Mouse (Mus musculus): ENCODE results near the gene Cmah. TPM values are rescaled to one million over a fixed set of nuclear protein-coding genes. Genes with fewer than 3 reads are reported as not detected.

Gene Cmah
- polyA plus RNA-seq, 1 experiment from 2014 or later, result 0.30 TPM

GRCm38 (mm10) chr13:24330836-24331523, 3.8 kb downstream of the Cmah start:
- Histone ChIP-seq H3K27ac (replicated peaks in 1 of 2; ENCODE audit: control insufficient read depth in 1 of 2, insufficient read depth in 1 of 2, low read depth in 2 of 2, low read length in 2 of 2) (no peak overlapping the region), H3K27me3 (ENCODE audit: control insufficient read depth, insufficient read depth, low read length) (no peaks in the 10 kb centered on the region), H3K36me3 (ENCODE audit: control insufficient read depth, insufficient read depth, low read length) (no peaks in the 10 kb centered on the region), H3K4me2 (ENCODE audit: low read length) (no peak overlapping the region), H3K9me3 (ENCODE audit: control insufficient read depth, low read length) (no peaks in the 10 kb centered on the region), H3K9ac (ENCODE audit: low read length) (no peak overlapping the region), H3K4me3 (ENCODE audit: control insufficient read depth in 1 of 2, insufficient read depth in 1 of 2, low read depth in 1 of 2, low read length in 2 of 2) (no peak overlapping the region), H3K4me1 (ENCODE audit: control insufficient read depth in 2 of 2, insufficient read depth in 2 of 2, low read length in 2 of 2) (no peaks in the 10 kb centered on the region)
- 69% methylated on average over 7 of the region's 7 CpGs for WGBS
- ATAC-seq (ENCODE audit: insufficient number of reproducible peaks, insufficient read depth, low FRiP score, low read depth), result no peak

DNA sequence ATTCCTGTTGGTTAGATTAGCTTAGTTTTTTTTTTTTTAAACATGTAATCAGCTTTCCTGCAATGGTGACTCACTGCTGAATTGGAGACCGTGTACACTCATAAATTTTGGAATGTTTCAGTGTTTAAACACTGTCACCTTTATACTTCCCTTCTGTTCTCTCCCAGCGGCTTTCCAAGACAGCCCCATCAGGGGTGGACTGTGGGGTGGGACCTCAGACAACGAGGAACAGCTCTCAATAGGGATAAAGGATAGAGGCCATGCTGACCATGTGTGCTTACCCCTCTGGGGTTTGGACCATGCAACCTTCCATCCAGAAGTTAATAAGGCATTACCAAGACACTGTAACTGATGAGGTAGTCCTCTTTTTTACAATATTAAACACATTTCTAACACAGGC, 5.3 kb downstream of the Cmah start:
- Histone ChIP-seq H3K4me2 (ENCODE audit: low read length) (no peak overlapping the region), H3K9me3 (ENCODE audit: control insufficient read depth, low read length) (no peaks in the 10 kb centered on the region), H3K4me3 (ENCODE audit: control insufficient read depth in 1 of 2, insufficient read depth in 1 of 2, low read depth in 1 of 2, low read length in 2 of 2) (no peak overlapping the region), H3K27ac (replicated peaks in 1 of 2; ENCODE audit: control insufficient read depth in 1 of 2, insufficient read depth in 1 of 2, low read depth in 2 of 2, low read length in 2 of 2) (no peak overlapping the region), H3K36me3 (ENCODE audit: control insufficient read depth, insufficient read depth, low read length) (no peaks in the 10 kb centered on the region), H3K4me1 (ENCODE audit: control insufficient read depth in 2 of 2, insufficient read depth in 2 of 2, low read length in 2 of 2) (no peaks in the 10 kb centered on the region), H3K9ac (ENCODE audit: low read length) (no peak overlapping the region), H3K27me3 (ENCODE audit: control insufficient read depth, insufficient read depth, low read length) (no peaks in the 10 kb centered on the region)
- ATAC-seq (ENCODE audit: insufficient number of reproducible peaks, insufficient read depth, low FRiP score, low read depth), result no peak
- WGBS, result 59% methylated on average over 3 of the region's 3 CpGs

- Histone ChIP-seq H3K9ac (ENCODE audit: low read length) (no peak overlapping the region), H3K4me1 (ENCODE audit: control insufficient read depth in 2 of 2, insufficient read depth in 2 of 2, low read length in 2 of 2) (peaks cover 3 to 9% of the 10 kb centered on the region in 2 experiments; a peak in 3 of 4 replicates), H3K4me2 (ENCODE audit: low read length) (no peak overlapping the region), H3K36me3 (ENCODE audit: control insufficient read depth, insufficient read depth, low read length) (no peaks in the 10 kb centered on the region), H3K27me3 (ENCODE audit: control insufficient read depth, insufficient read depth, low read length) (no peaks in the 10 kb centered on the region), H3K9me3 (ENCODE audit: control insufficient read depth, low read length) (no peaks in the 10 kb centered on the region), H3K27ac (replicated peaks in 1 of 2; ENCODE audit: control insufficient read depth in 1 of 2, insufficient read depth in 1 of 2, low read depth in 2 of 2, low read length in 2 of 2) (no peak overlapping the region), H3K4me3 (ENCODE audit: control insufficient read depth in 1 of 2, insufficient read depth in 1 of 2, low read depth in 1 of 2, low read length in 2 of 2) (no peak overlapping the region)
- no peak for ATAC-seq (ENCODE audit: insufficient number of reproducible peaks, insufficient read depth, low FRiP score, low read depth)
- WGBS, result 58% methylated on average over 4 of the region's 4 CpGs
Observed at GRCm38 (mm10) chr13:24336818-24337217, 9.6 kb downstream of the Cmah start.

- no peaks in the 10 kb centered on the region for H3K36me3 ChIP-seq (ENCODE audit: control insufficient read depth, insufficient read depth, low read length)
- H3K9ac ChIP-seq (ENCODE audit: low read length), result no peak overlapping the region
- 47% methylated on average over 3 of the region's 3 CpGs for WGBS
- no peaks in the 10 kb centered on the region for H3K27me3 ChIP-seq (ENCODE audit: control insufficient read depth, insufficient read depth, low read length)
- H3K4me2 ChIP-seq (ENCODE audit: low read length), result no peak overlapping the region
- H3K4me1 ChIP-seq (ENCODE audit: control insufficient read depth in 2 of 2, insufficient read depth in 2 of 2, low read length in 2 of 2), result peaks cover 3 to 9% of the 10 kb centered on the region in 2 experiments; a peak in 3 of 4 replicates
- ATAC-seq (ENCODE audit: insufficient number of reproducible peaks, insufficient read depth, low FRiP score, low read depth), result no peak
- H3K9me3 ChIP-seq (ENCODE audit: control insufficient read depth, low read length), result no peaks in the 10 kb centered on the region
- H3K27ac ChIP-seq (replicated peaks in 1 of 2; ENCODE audit: control insufficient read depth in 1 of 2, insufficient read depth in 1 of 2, low read depth in 2 of 2, low read length in 2 of 2), result peak overlapping the region in 1 of 2 experiments; percentile 8; a peak in 1 of 4 replicates
- H3K4me3 ChIP-seq (ENCODE audit: control insufficient read depth in 1 of 2, insufficient read depth in 1 of 2, low read depth in 1 of 2, low read length in 2 of 2), result no peak overlapping the region
Observed at GRCm38 (mm10) chr13:24337874-24338273, 10.7 kb downstream of the Cmah start.

DNA sequence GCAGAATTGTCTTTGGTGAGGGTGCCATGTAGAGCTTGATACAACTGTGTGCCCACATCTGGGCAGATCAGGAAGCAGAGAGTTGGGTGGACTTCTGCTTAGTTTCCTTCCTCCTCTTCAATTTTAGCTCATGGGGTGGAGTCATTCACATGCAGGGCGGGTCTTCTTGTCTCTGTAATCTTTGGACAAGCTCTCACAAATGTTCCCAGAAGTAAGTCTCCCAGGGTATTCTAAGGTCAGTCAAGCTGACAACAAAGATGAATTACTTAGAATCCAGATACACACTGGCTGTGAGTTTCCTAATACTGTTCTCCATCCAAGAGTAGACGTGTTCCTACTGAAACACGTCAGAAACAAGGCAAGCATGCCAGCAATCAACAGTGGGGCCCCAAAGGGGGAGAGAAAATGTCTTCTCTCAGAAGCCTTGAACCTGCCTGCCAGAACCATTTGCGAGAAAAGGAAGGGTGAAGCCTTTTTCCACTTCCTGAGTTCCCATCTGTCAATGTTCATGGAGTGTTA, 11.2 kb downstream of the Cmah start:
- Histone ChIP-seq H3K9me3 (ENCODE audit: control insufficient read depth, low read length) (no peaks in the 10 kb centered on the region), H3K4me2 (ENCODE audit: low read length) (no peak overlapping the region), H3K4me1 (ENCODE audit: control insufficient read depth in 2 of 2, insufficient read depth in 2 of 2, low read length in 2 of 2) (peaks cover 3 to 9% of the 10 kb centered on the region in 2 experiments; a peak in 3 of 4 replicates), H3K27me3 (ENCODE audit: control insufficient read depth, insufficient read depth, low read length) (no peaks in the 10 kb centered on the region), H3K9ac (ENCODE audit: low read length) (no peak overlapping the region), H3K36me3 (ENCODE audit: control insufficient read depth, insufficient read depth, low read length) (no peaks in the 10 kb centered on the region), H3K4me3 (ENCODE audit: control insufficient read depth in 1 of 2, insufficient read depth in 1 of 2, low read depth in 1 of 2, low read length in 2 of 2) (no peak overlapping the region), H3K27ac (replicated peaks in 1 of 2; ENCODE audit: control insufficient read depth in 1 of 2, insufficient read depth in 1 of 2, low read depth in 2 of 2, low read length in 2 of 2) (peak overlapping the region in 1 of 2 experiments; percentile 8; a peak in 2 of 4 replicates)
- 33% methylated on average over 4 of the region's 4 CpGs for WGBS
- ATAC-seq (ENCODE audit: insufficient number of reproducible peaks, insufficient read depth, low FRiP score, low read depth), result no peak

GRCm38 (mm10) chr13:24339907-24340306, 12.7 kb downstream of the Cmah start:
- no peak for ATAC-seq (ENCODE audit: insufficient number of reproducible peaks, insufficient read depth, low FRiP score, low read depth)

DNA sequence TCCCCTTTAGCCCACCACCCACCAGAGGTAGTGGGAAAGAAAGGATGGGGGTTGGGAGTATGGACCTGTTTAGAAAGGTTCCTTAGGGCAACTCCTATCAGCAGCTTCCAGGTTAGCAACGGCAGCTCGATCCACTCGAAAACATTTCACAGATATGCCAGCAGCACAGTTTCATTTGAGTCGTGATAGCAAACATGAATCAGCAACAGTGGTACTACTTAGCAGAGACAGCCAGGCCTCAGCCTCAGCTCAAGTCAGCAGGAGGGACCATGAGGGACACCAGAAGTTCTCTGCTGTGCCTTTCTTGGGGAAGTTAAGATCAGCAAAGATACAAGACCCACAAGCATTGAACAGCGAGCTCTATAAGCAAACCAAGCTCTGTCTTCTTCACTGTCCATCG, 13.3 kb downstream of the Cmah start:
- no peak for ATAC-seq (ENCODE audit: insufficient number of reproducible peaks, insufficient read depth, low FRiP score, low read depth)

More at GRCm38 (mm10) chr13:24339907-24340306, 12.7 kb downstream of the Cmah start:
- H3K27me3 ChIP-seq (ENCODE audit: control insufficient read depth, insufficient read depth, low read length), result no peaks in the 10 kb centered on the region
- H3K4me1 ChIP-seq (ENCODE audit: control insufficient read depth in 2 of 2, insufficient read depth in 2 of 2, low read length in 2 of 2), result peaks cover 3 to 9% of the 10 kb centered on the region in 2 experiments; a peak in 3 of 4 replicates
- H3K4me3 ChIP-seq (ENCODE audit: control insufficient read depth in 1 of 2, insufficient read depth in 1 of 2, low read depth in 1 of 2, low read length in 2 of 2), result no peak overlapping the region
- no peak overlapping the region for H3K27ac ChIP-seq (replicated peaks in 1 of 2; ENCODE audit: control insufficient read depth in 1 of 2, insufficient read depth in 1 of 2, low read depth in 2 of 2, low read length in 2 of 2)
- H3K9ac ChIP-seq (ENCODE audit: low read length), result no peak overlapping the region
- no peak overlapping the region for H3K4me2 ChIP-seq (ENCODE audit: low read length)
- no peaks in the 10 kb centered on the region for H3K36me3 ChIP-seq (ENCODE audit: control insufficient read depth, insufficient read depth, low read length)
- no peaks in the 10 kb centered on the region for H3K9me3 ChIP-seq (ENCODE audit: control insufficient read depth, low read length)

More for the DNA sequence above, 13.3 kb downstream of the Cmah start:
- Histone ChIP-seq H3K9ac (ENCODE audit: low read length) (no peak overlapping the region), H3K36me3 (ENCODE audit: control insufficient read depth, insufficient read depth, low read length) (no peaks in the 10 kb centered on the region), H3K4me1 (ENCODE audit: control insufficient read depth in 2 of 2, insufficient read depth in 2 of 2, low read length in 2 of 2) (peaks cover 3 to 9% of the 10 kb centered on the region in 2 experiments; a peak in 3 of 4 replicates), H3K9me3 (ENCODE audit: control insufficient read depth, low read length) (no peaks in the 10 kb centered on the region), H3K4me2 (ENCODE audit: low read length) (no peak overlapping the region), H3K27me3 (ENCODE audit: control insufficient read depth, insufficient read depth, low read length) (no peaks in the 10 kb centered on the region), H3K27ac (replicated peaks in 1 of 2; ENCODE audit: control insufficient read depth in 1 of 2, insufficient read depth in 1 of 2, low read depth in 2 of 2, low read length in 2 of 2) (no peak overlapping the region), H3K4me3 (ENCODE audit: control insufficient read depth in 1 of 2, insufficient read depth in 1 of 2, low read depth in 1 of 2, low read length in 2 of 2) (no peak overlapping the region)
- 54% methylated on average over 6 of the region's 6 CpGs for WGBS

All from heart, embryonic 14.5 days (tissue).